Mouse (Mus musculus): ENCODE data around the gene Mcf2l. TPM values are rescaled to one million over a fixed set of nuclear protein-coding genes. Genes with fewer than 3 reads are reported as not detected.

Mcf2l gene
- polyA plus RNA-seq, 1 experiment from 2014 or later, result 18.7 TPM

GRCm38 (mm10) chr8:12842342-12842995 lies 31.1 kb upstream of the Mcf2l start:
- Histone ChIP-seq H3K9ac (no peak overlapping the region), H3K4me3 (replicated peaks) (no peak overlapping the region), H3K4me1 (no peaks in the 10 kb centered on the region), H3K27me3 (no peaks in the 10 kb centered on the region), H3K27ac (replicated peaks) (no peak overlapping the region), H3K9me3 (replicated peaks) (no peaks in the 10 kb centered on the region), H3K36me3 (peaks cover 69% of the 10 kb centered on the region), H3K4me2 (replicated peaks) (no peak overlapping the region)
- WGBS, result 91% methylated on average over 11 of the region's 11 CpGs
- no peak for ATAC-seq (ENCODE audit: insufficient number of reproducible peaks, low FRiP score, low TSS enrichment, low read depth)

- no peak overlapping the region for H3K9ac ChIP-seq
- H3K27ac ChIP-seq (replicated peaks), result no peak overlapping the region
- WGBS, result 91% methylated on average over 16 of the region's 16 CpGs
- no peak for ATAC-seq (ENCODE audit: insufficient number of reproducible peaks, low FRiP score, low TSS enrichment, low read depth)
- H3K36me3 ChIP-seq, result peaks cover 73% of the 10 kb centered on the region
- no peaks in the 10 kb centered on the region for H3K27me3 ChIP-seq
- H3K4me3 ChIP-seq (replicated peaks), result no peak overlapping the region
- H3K4me2 ChIP-seq (replicated peaks), result no peak overlapping the region
- no peaks in the 10 kb centered on the region for H3K9me3 ChIP-seq (replicated peaks)
- no peaks in the 10 kb centered on the region for H3K4me1 ChIP-seq
Measured at GRCm38 (mm10) chr8:12844347-12844950, 29.2 kb upstream of the Mcf2l start.

GRCm38 (mm10) chr8:12846447-12846846 lies 27.2 kb upstream of the Mcf2l start:
- H3K36me3 ChIP-seq, result peaks cover 85% of the 10 kb centered on the region
- H3K27ac ChIP-seq (replicated peaks), result no peak overlapping the region
- no peaks in the 10 kb centered on the region for H3K27me3 ChIP-seq
- H3K4me2 ChIP-seq (replicated peaks), result no peak overlapping the region
- H3K9me3 ChIP-seq (replicated peaks), result no peaks in the 10 kb centered on the region
- 93% methylated on average over 6 of the region's 6 CpGs for WGBS
- H3K9ac ChIP-seq, result no peak overlapping the region
- no peaks in the 10 kb centered on the region for H3K4me1 ChIP-seq
- ATAC-seq (ENCODE audit: insufficient number of reproducible peaks, low FRiP score, low TSS enrichment, low read depth), result no peak
- H3K4me3 ChIP-seq (replicated peaks), result no peak overlapping the region

GRCm38 (mm10) chr8:12851241-12851640 lies 22.4 kb upstream of the Mcf2l start:
- no peak for ATAC-seq (ENCODE audit: insufficient number of reproducible peaks, low FRiP score, low TSS enrichment, low read depth)
- no peak overlapping the region for H3K27ac ChIP-seq (replicated peaks)
- H3K9me3 ChIP-seq (replicated peaks), result no peaks in the 10 kb centered on the region
- H3K4me1 ChIP-seq, result no peaks in the 10 kb centered on the region
- no peaks in the 10 kb centered on the region for H3K27me3 ChIP-seq
- H3K4me2 ChIP-seq (replicated peaks), result no peak overlapping the region
- no peak overlapping the region for H3K4me3 ChIP-seq (replicated peaks)
- no peak overlapping the region for H3K9ac ChIP-seq
- H3K36me3 ChIP-seq, result peaks cover 55% of the 10 kb centered on the region
- WGBS, result 86% methylated on average over 10 of the region's 10 CpGs

GRCm38 (mm10) chr8:12856038-12856437 lies 17.6 kb upstream of the Mcf2l start:
- H3K27ac ChIP-seq (replicated peaks), result no peak overlapping the region
- no peak for ATAC-seq (ENCODE audit: insufficient number of reproducible peaks, low FRiP score, low TSS enrichment, low read depth)
- no peak overlapping the region for H3K9ac ChIP-seq
- no peak overlapping the region for H3K4me3 ChIP-seq (replicated peaks)
- H3K36me3 ChIP-seq, result peaks cover 58% of the 10 kb centered on the region
- H3K9me3 ChIP-seq (replicated peaks), result no peaks in the 10 kb centered on the region
- H3K27me3 ChIP-seq, result no peaks in the 10 kb centered on the region
- H3K4me1 ChIP-seq, result no peaks in the 10 kb centered on the region
- no peak overlapping the region for H3K4me2 ChIP-seq (replicated peaks)
- WGBS, result 77% methylated on average over 15 of the region's 15 CpGs

GRCm38 (mm10) chr8:12863061-12863460 lies 10.5 kb upstream of the Mcf2l start:
- no peaks in the 10 kb centered on the region for H3K4me1 ChIP-seq
- WGBS, result 80% methylated on average over 3 of the region's 3 CpGs
- no peak overlapping the region for H3K4me2 ChIP-seq (replicated peaks)
- no peaks in the 10 kb centered on the region for H3K9me3 ChIP-seq (replicated peaks)
- peaks cover 69% of the 10 kb centered on the region for H3K36me3 ChIP-seq
- no peak overlapping the region for H3K4me3 ChIP-seq (replicated peaks)
- H3K9ac ChIP-seq, result no peak overlapping the region
- ATAC-seq (ENCODE audit: insufficient number of reproducible peaks, low FRiP score, low TSS enrichment, low read depth), result no peak
- no peaks in the 10 kb centered on the region for H3K27me3 ChIP-seq
- no peak overlapping the region for H3K27ac ChIP-seq (replicated peaks)

GRCm38 (mm10) chr8:12863608-12864007 lies 10.0 kb upstream of the Mcf2l start:
- Histone ChIP-seq H3K4me2 (replicated peaks) (no peak overlapping the region), H3K9me3 (replicated peaks) (no peaks in the 10 kb centered on the region), H3K36me3 (peaks cover 63% of the 10 kb centered on the region), H3K4me1 (no peaks in the 10 kb centered on the region), H3K27me3 (no peaks in the 10 kb centered on the region), H3K27ac (replicated peaks) (no peak overlapping the region), H3K9ac (no peak overlapping the region), H3K4me3 (replicated peaks) (no peak overlapping the region)
- no peak for ATAC-seq (ENCODE audit: insufficient number of reproducible peaks, low FRiP score, low TSS enrichment, low read depth)
- WGBS, result 87% methylated on average over 14 of the region's 14 CpGs

- 73% methylated on average over 6 of the region's 6 CpGs for WGBS
- H3K4me1 ChIP-seq, result no peaks in the 10 kb centered on the region
- ATAC-seq (ENCODE audit: insufficient number of reproducible peaks, low FRiP score, low TSS enrichment, low read depth), result no peak
- no peaks in the 10 kb centered on the region for H3K9me3 ChIP-seq (replicated peaks)
- no peak overlapping the region for H3K4me2 ChIP-seq (replicated peaks)
- H3K27ac ChIP-seq (replicated peaks), result no peak overlapping the region
- peaks cover 3% of the 10 kb centered on the region; the same call in 1 of the 2 replicates for H3K27me3 ChIP-seq
- H3K36me3 ChIP-seq, result peaks cover 45% of the 10 kb centered on the region
- H3K4me3 ChIP-seq (replicated peaks), result no peak overlapping the region
- H3K9ac ChIP-seq, result no peak overlapping the region
Measured at GRCm38 (mm10) chr8:12865790-12866189, 7.8 kb upstream of the Mcf2l start.

GRCm38 (mm10) chr8:12869661-12870060 lies 3.9 kb upstream of the Mcf2l start:
- ATAC-seq (ENCODE audit: insufficient number of reproducible peaks, low FRiP score, low TSS enrichment, low read depth), result no peak
- Histone ChIP-seq H3K27me3 (peaks cover 22% of the 10 kb centered on the region; the same call in 1 of the 2 replicates), H3K27ac (replicated peaks) (no peak overlapping the region), H3K9me3 (replicated peaks) (no peaks in the 10 kb centered on the region), H3K4me1 (peaks cover 10% of the 10 kb centered on the region; the same call in 1 of the 2 replicates), H3K36me3 (peaks cover 14% of the 10 kb centered on the region), H3K4me2 (replicated peaks) (no peak overlapping the region), H3K4me3 (replicated peaks) (no peak overlapping the region), H3K9ac (no peak overlapping the region)
- 73% methylated on average over 3 of the region's 3 CpGs for WGBS

- WGBS, result 85% methylated on average over 5 of the region's 5 CpGs
- peaks cover 22% of the 10 kb centered on the region; the same call in 1 of the 2 replicates for H3K27me3 ChIP-seq
- H3K27ac ChIP-seq (replicated peaks), result no peak overlapping the region
- no peak overlapping the region for H3K4me3 ChIP-seq (replicated peaks)
- peaks cover 5% of the 10 kb centered on the region for H3K36me3 ChIP-seq
- no peak overlapping the region for H3K4me2 ChIP-seq (replicated peaks)
- H3K4me1 ChIP-seq, result peaks cover 10% of the 10 kb centered on the region; the same call in 1 of the 2 replicates
- H3K9ac ChIP-seq, result no peak overlapping the region
- H3K9me3 ChIP-seq (replicated peaks), result no peaks in the 10 kb centered on the region
- ATAC-seq (ENCODE audit: insufficient number of reproducible peaks, low FRiP score, low TSS enrichment, low read depth), result no peak
Measured at GRCm38 (mm10) chr8:12870656-12871055, 3.0 kb upstream of the Mcf2l start.

GRCm38 (mm10) chr8:12871461-12871860 lies 2.1 kb upstream of the Mcf2l start:
- WGBS, result 10% methylated on average over 5 of the region's 5 CpGs

More at GRCm38 (mm10) chr8:12871461-12871860, 2.1 kb upstream of the Mcf2l start:
- H3K36me3 ChIP-seq, result no peaks in the 10 kb centered on the region
- H3K27ac ChIP-seq (replicated peaks), result no peak overlapping the region
- no peak overlapping the region for H3K9ac ChIP-seq
- no peak overlapping the region for H3K4me2 ChIP-seq (replicated peaks)
- no peak overlapping the region for H3K4me3 ChIP-seq (replicated peaks)
- H3K4me1 ChIP-seq, result peaks cover 10% of the 10 kb centered on the region; the same call in 1 of the 2 replicates
- no peak for ATAC-seq (ENCODE audit: insufficient number of reproducible peaks, low FRiP score, low TSS enrichment, low read depth)
- H3K27me3 ChIP-seq, result peaks cover 22% of the 10 kb centered on the region; the same call in 1 of the 2 replicates
- no peaks in the 10 kb centered on the region for H3K9me3 ChIP-seq (replicated peaks)
